Mouse (Mus musculus) liver, postnatal 0 days (tissue): ENCODE measurements around the gene Gapdh. TPM values are rescaled to one million over a fixed set of nuclear protein-coding genes. Genes with fewer than 3 reads are reported as not detected.

Source experiments
- ATAC-seq: fragments of 200-750 bp; cut with Nextera tagmentation; 2 replicates; pipeline ENCODE4 v1.8.0; 2017; ENCODE audit warnings: mild to moderate bottlenecking, moderate library complexity
- DNase-seq: peaks from one replicate; pipeline ENCODE4 v3.0.0-alpha.2; 2016
- H3K27ac ChIP-seq: fragments of 300-500 bp; sonication (generic); 2 replicates; pipeline ENCODE4 v1.5.1; 2014; ENCODE audit warnings: antibody characterized with exemption, moderate library complexity, mild to moderate bottlenecking, low read depth
- H3K27me3 ChIP-seq: fragments of 300-500 bp; sonication (generic); 2 replicates; pipeline ENCODE4 v1.6.1; 2014; ENCODE audit warnings: low read length, control low read depth, mixed read lengths; ENCODE audit not compliant: insufficient read depth
- H3K36me3 ChIP-seq: fragments of 300-500 bp; sonication (generic); replicated peaks from 2 replicates; pipeline ENCODE4 v1.6.1; 2014; ENCODE audit warnings: mild to moderate bottlenecking, control low read depth, low read length, moderate library complexity, mixed read lengths; ENCODE audit not compliant: insufficient read depth
- H3K4me1 ChIP-seq: fragments of 300-500 bp; sonication (generic); 2 replicates; pipeline ENCODE4 v1.6.1; 2014; ENCODE audit warnings: antibody characterized with exemption, mild to moderate bottlenecking, control low read depth; ENCODE audit not compliant: insufficient read depth
- H3K4me2 ChIP-seq: fragments of 300-500 bp; sonication (generic); 2 replicates; pipeline ENCODE4 v1.6.1; 2014; ENCODE audit warnings: low read depth, mild to moderate bottlenecking, low read length, moderate library complexity, mixed read lengths
- H3K4me3 ChIP-seq: fragments of 300-500 bp; sonication (generic); 2 replicates; pipeline ENCODE4 v1.5.1; 2014; ENCODE audit warnings: low read depth, low read length
- H3K9ac ChIP-seq: fragments of 300-500 bp; sonication (generic); replicated peaks from 2 replicates; pipeline ENCODE4 v1.6.1; 2014; ENCODE audit warnings: mild to moderate bottlenecking, moderate library complexity
- H3K9me3 ChIP-seq: fragments of 300-500 bp; sonication (generic); 2 replicates; pipeline ENCODE4 v1.6.1; 2016; ENCODE audit warnings: mild to moderate bottlenecking, control low read depth, low read length, mixed read lengths
- CTCF ChIP-seq: sonication (generic); IDR thresholded peaks from 2 replicates; pipeline ENCODE4 v1.5.1; 2016; ENCODE audit warnings: antibody characterized with exemption, low read depth
- EP300 ChIP-seq: IDR thresholded peaks from 2 replicates; pipeline ENCODE4 v1.6.1; 2016; ENCODE audit warnings: antibody characterized with exemption, low read depth, mild to moderate bottlenecking
- WGBS: fragments of 180-500 bp; shearing (Covaris S2); extraction: QIAGEN DNeasy Blood & Tissue Kit; methylation state at CpG from one replicate; pipeline ENCODE4 v1.1.7; 2014; ENCODE audit not compliant: insufficient replicate concordance; 5-methylcytosine and 5-hydroxymethylcytosine counted together
- polyA plus RNA-seq: library from polyadenylated mRNA; unstranded; fragments of >200 nt; fragmentation: Nextera tagmentation; extraction: Ambion mirVana; gene quantifications from 2 replicates; pipeline ENCODE4 v1.2.1, GENCODE M21; 2015

Gapdh gene
- polyA plus RNA-seq, result 1,355 and 1,565 TPM in 2 replicates

DNA sequence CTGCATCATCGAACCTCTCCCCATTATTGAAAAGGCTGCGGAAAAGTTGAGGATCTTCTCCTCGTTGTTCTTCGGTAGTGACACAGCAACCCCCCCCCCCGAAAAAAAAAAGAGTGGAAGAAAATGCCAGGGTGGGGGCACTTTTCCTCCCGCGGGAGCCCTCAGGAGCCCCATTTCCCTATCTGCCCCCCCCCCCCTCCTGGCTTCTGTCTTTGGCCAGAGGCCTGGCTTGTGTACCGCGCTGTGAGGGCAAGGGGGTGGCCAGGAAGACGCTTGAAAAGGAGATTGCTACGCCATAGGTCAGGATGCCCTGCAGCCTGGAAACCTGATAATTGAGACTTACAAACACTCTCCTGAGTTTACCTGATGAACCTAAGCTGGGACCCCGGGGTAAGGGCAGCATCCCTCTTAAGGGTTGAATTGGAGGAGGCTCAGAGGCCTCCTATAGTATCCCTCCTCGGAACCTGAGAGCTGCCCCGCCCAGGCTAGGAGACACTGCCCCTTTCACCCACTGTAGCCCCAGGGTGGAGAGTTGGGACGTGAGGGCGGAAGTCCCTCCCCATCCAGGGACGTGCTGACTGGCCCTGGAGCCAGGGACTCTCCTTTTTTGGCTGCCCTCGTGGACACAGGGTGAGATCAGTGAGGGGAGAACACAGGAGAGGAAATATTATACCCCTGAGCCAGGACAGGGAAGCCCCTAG, at the start of gene Gapdh:
Gene Gapdh, minus strand, starts transcription at position 417 of the 701 bp plus-strand sequence.
- Histone ChIP-seq H3K4me1 (peaks cover 39% of the 10 kb centered on the region), H3K9me3 (no peaks in the 10 kb centered on the region), H3K27me3 (no peaks in the 10 kb centered on the region), H3K36me3 (peaks cover 57% of the 10 kb centered on the region), H3K9ac (peak within 1 kb of the TSS; percentile 76), H3K27ac (peak within 1 kb of the TSS; percentile 97), H3K4me3 (peak within 1 kb of the TSS; percentile 72), H3K4me2 (peak within 1 kb of the TSS; percentile 75)
- DNase-seq, result peak; percentile 83
- TF ChIP-seq EP300 (peak; percentile 47; the same call in 1 of the 2 replicates), CTCF (no peak)
- 2% methylated on average over 18 of the region's 18 CpGs for WGBS
- peak; percentile 73 for ATAC-seq

DNA sequence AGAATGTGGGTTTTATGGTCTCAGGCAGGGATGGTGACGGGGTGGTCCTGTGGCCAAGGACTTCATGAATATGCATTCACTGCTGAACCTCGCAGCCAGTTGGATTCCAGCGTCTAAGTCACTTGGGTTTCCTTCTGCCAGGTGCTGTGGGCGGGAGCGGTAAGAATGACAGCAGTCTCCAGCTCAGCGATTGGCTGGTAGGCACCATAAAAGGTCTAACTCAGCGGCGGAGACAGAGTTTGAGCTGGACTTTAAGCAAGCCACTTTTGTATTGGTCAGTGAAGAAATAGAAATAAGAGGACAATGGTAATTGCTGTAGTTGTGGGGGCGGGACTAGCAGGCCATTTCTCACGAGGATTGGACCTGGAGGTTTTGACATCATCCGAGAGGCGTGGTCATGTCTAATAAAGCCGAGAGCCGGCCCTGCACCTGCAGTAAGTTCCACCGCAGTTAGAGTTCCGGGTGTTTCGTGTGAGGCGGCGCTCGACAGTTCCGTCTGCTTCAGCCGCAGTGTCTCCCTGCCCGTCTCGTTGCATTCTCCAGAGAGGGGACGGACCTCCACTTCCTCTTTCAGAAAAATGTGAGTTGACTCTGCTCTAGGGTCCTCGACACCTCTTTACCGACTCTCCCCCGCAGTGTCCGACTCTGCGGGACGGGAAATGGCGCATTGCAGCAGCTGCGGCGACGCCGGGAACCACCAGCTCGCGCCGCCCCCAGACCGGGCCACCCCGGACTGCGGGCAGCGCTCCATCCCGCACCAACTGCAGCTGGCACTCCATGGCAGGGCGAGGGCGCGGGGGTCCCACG, 49.1 kb upstream of the Gapdh start, which contains the start of gene Vamp1:
Gene Vamp1, plus strand, starts transcription at position 404 of the 807 bp plus-strand sequence.
- peak within 1 kb of the TSS; percentile 95 for H3K4me2 ChIP-seq
- WGBS, result 1% methylated on average over 48 of the region's 48 CpGs
- peak within 1 kb of the TSS; percentile 87 for H3K27ac ChIP-seq
- ATAC-seq (peak; percentile 97), DNase-seq (peak; percentile 94)
- peaks cover 10% of the 10 kb centered on the region for H3K27me3 ChIP-seq
- H3K9ac ChIP-seq, result peak within 1 kb of the TSS; percentile 79
- peaks cover 13% of the 10 kb centered on the region for H3K4me1 ChIP-seq
- H3K4me3 ChIP-seq, result peak within 1 kb of the TSS; percentile 73
- peaks cover 12% of the 10 kb centered on the region for H3K36me3 ChIP-seq
- TF ChIP-seq EP300, result peak; percentile 39; the same call in 1 of the 2 replicates
- TF ChIP-seq CTCF, result no peak
- H3K9me3 ChIP-seq, result no peaks in the 10 kb centered on the region

DNA sequence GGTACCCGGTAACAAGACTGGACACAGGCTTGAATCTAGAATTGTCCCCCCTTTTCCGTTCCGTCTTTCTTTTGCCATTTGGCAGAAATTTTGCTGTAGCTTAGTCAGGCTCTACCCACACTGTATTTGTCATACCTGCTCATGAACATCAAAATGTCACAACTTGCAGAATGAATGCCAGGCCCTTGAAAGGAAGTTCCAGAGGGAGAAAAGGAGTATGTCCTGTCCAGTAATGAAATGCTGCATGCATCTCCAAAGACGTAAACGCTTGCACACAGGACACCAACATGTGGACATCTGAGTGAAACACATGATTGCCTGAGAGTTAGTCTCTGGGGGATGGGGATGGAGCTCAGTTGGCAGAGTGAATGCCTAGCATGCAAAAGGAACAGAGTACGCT, 47.4 kb upstream of the Gapdh start:
- Histone ChIP-seq H3K27ac (no peak overlapping the region), H3K9me3 (no peaks in the 10 kb centered on the region), H3K4me1 (peaks cover 13% of the 10 kb centered on the region), H3K4me3 (no peak overlapping the region), H3K4me2 (no peak overlapping the region), H3K9ac (no peak overlapping the region), H3K27me3 (peaks cover 10% of the 10 kb centered on the region), H3K36me3 (no peaks in the 10 kb centered on the region)
- TF ChIP-seq CTCF, result no peak
- no peak for TF ChIP-seq EP300
- ATAC-seq, result no peak
- no peak for DNase-seq
- 81% methylated on average over 6 of the region's 6 CpGs for WGBS

DNA sequence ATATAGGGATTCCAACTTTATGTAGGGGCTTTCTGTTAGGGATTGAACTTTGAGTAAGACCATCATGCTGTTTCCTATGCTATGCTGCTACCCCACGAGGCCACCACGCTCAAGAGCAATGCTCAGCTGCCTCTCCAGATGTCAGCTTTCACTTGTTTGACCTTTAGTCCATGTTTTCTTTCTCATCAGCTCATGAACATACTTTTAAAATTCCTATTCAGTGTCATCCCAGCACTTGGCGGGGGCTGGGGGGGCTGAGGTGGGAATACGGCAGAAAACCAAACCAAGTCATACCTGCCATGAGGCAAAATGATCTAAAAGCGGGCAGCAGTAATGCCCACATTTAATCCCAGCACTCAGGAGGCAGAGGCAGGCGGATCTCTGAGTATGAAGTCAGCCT, 46.9 kb upstream of the Gapdh start:
- no peak for TF ChIP-seq EP300
- no peak for TF ChIP-seq CTCF

DNA sequence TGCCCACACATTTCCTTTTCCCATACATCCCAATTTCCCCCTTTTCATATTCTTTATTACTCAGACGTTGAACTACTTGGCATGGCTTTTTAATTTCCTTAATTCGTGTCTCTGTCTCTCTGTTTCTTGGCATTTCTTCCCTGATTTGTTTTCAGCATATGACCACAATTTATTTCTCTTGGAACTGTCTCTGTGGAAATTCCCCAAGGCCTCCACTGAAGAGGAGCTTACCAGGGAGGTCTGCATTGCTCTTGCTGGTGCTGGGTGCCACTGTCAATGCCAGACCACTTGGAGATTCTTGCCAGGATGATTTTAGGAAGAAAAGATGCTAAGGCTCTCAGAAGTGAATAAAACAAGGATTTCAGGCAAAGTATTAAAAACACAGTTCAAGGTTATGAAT, 46.4 kb upstream of the Gapdh start:
- WGBS, result 33% methylated on average over 2 of the region's 2 CpGs
- Histone ChIP-seq H3K9ac (no peak overlapping the region), H3K4me3 (no peak overlapping the region), H3K27ac (no peak overlapping the region), H3K36me3 (no peaks in the 10 kb centered on the region), H3K9me3 (no peaks in the 10 kb centered on the region), H3K27me3 (peaks cover 10% of the 10 kb centered on the region), H3K4me1 (peaks cover 13% of the 10 kb centered on the region), H3K4me2 (no peak overlapping the region)
- DNase-seq, result no peak
- ATAC-seq, result no peak
- TF ChIP-seq EP300, result no peak
- TF ChIP-seq CTCF, result no peak

More for the DNA sequence above, 46.9 kb upstream of the Gapdh start:
- no peak for DNase-seq
- Histone ChIP-seq H3K9ac (no peak overlapping the region), H3K4me3 (no peak overlapping the region), H3K36me3 (no peaks in the 10 kb centered on the region), H3K4me2 (no peak overlapping the region), H3K27ac (no peak overlapping the region), H3K27me3 (peaks cover 10% of the 10 kb centered on the region), H3K4me1 (peaks cover 13% of the 10 kb centered on the region), H3K9me3 (no peaks in the 10 kb centered on the region)
- WGBS, result 66% methylated on average over 6 of the region's 6 CpGs
- no peak for ATAC-seq

DNA sequence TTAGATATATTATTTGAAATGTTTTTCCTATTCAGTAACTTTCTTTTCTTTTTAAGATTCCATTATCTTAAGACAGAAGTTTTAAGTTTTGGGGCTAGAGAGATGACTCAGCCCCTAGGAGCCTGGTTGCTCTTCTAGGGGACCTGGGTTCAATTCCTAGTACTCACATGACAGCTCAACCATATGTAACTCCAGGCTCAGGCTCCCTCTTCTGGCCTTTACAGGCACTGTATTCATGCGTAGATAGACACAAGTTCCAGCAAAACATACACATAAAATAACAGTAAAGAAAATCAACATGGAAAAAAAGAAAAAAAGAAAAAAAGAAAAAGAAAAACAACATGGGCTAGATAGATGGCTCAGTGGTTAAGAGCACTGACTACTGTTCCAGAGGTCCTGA, 44.2 kb upstream of the Gapdh start:
- ATAC-seq (no peak), DNase-seq (no peak)
- H3K27me3 ChIP-seq, result peaks cover 10% of the 10 kb centered on the region
- H3K9ac ChIP-seq, result no peak overlapping the region
- H3K9me3 ChIP-seq, result no peaks in the 10 kb centered on the region
- WGBS, result 77% methylated on average over 1 of the region's 1 CpGs
- no peak overlapping the region for H3K27ac ChIP-seq
- H3K36me3 ChIP-seq, result no peaks in the 10 kb centered on the region
- H3K4me2 ChIP-seq, result no peak overlapping the region
- H3K4me3 ChIP-seq, result no peak overlapping the region
- TF ChIP-seq CTCF (peak; percentile 31; the same call in 1 of the 2 replicates), EP300 (no peak)
- no peaks in the 10 kb centered on the region for H3K4me1 ChIP-seq
